Mouse (Mus musculus) left cerebral cortex, adult 9 months (tissue): ENCODE data around the gene Uqcrq.

Source experiments
- DNase-seq, 2 experiments: peaks; one replicate each; pipeline ENCODE4 v3.0.0; 2022; ENCODE audit warnings: low spot score in 2 of 2

Gene Uqcrq

GRCm38 (mm10) chr11:53430670-53431346 lies at the start of gene Uqcrq, which contains the start of gene Gdf9:
TSS of gene Uqcrq (minus strand) at chr11:53430831.
TSS of gene Gdf9 (plus strand) at chr11:53431023.
- peak; percentile 100 for DNase-seq

- DNase-seq: peak; percentile 69 to 77
Measured at GRCm38 (mm10) chr11:53479783-53480301, 49.2 kb upstream of the Uqcrq start, which contains the start of the genes Gm9945 and Sowaha. TSS of gene Gm9945 (plus strand) at chr11:53480166. TSS of gene Sowaha (minus strand) at chr11:53480274.

- no peak for DNase-seq
Measured at GRCm38 (mm10) chr11:53479171-53479782, 48.6 kb upstream of the Uqcrq start.

- no peak for DNase-seq
Measured at GRCm38 (mm10) chr11:53478383-53479170, 47.9 kb upstream of the Uqcrq start.

- no peak for DNase-seq
Measured at GRCm38 (mm10) chr11:53477833-53478232, 47.2 kb upstream of the Uqcrq start.

GRCm38 (mm10) chr11:53475620-53476019 lies 45.0 kb upstream of the Uqcrq start:
- no peak for DNase-seq

- DNase-seq: no peak
Measured at GRCm38 (mm10) chr11:53472709-53473108, 42.1 kb upstream of the Uqcrq start.

- peak; percentile 83 to 96 for DNase-seq
Measured at GRCm38 (mm10) chr11:53469968-53470695, 39.5 kb upstream of the Uqcrq start, which contains the start of gene Gm9837. TSS of gene Gm9837 (minus strand) at chr11:53470479.

- DNase-seq: no peak
Measured at GRCm38 (mm10) chr11:53469294-53469967, 38.8 kb upstream of the Uqcrq start.

GRCm38 (mm10) chr11:53466231-53466971 lies 35.8 kb upstream of the Uqcrq start:
- DNase-seq: peak in 1 of 2 experiments; percentile 88

- DNase-seq: peak; percentile 60 to 74
Measured at GRCm38 (mm10) chr11:53463551-53464424, 33.2 kb upstream of the Uqcrq start.

- no peak for DNase-seq
Measured at GRCm38 (mm10) chr11:53461727-53462126, 31.1 kb upstream of the Uqcrq start.

GRCm38 (mm10) chr11:53460192-53460591 lies 29.6 kb upstream of the Uqcrq start:
- no peak for DNase-seq

GRCm38 (mm10) chr11:53458996-53459395 lies 28.4 kb upstream of the Uqcrq start:
- no peak for DNase-seq

- DNase-seq: no peak
Measured at GRCm38 (mm10) chr11:53457372-53457954, 26.8 kb upstream of the Uqcrq start.

GRCm38 (mm10) chr11:53456474-53457371 lies 26.1 kb upstream of the Uqcrq start, which contains the start of the genes Gm10447 and Shroom1:
TSS of gene Gm10447 (minus strand) at chr11:53457110.
TSS of gene Shroom1 (plus strand) at chr11:53457205.
- peak in 1 of 2 experiments; percentile 55 for DNase-seq

GRCm38 (mm10) chr11:53453031-53453430 lies 22.4 kb upstream of the Uqcrq start:
- no peak for DNase-seq
